Mouse (Mus musculus) megakaryocyte, adult 5-6 weeks (primary cell): ENCODE results near the gene Pdk4. TPM values are rescaled to one million over a fixed set of nuclear protein-coding genes. Genes with fewer than 3 reads are reported as not detected.

ENCODE experiments used
- ATAC-seq: 2 replicates; pipeline ENCODE4 v1.8.0; 2016; ENCODE audit warnings: mild to moderate bottlenecking, inconsistent platforms; ENCODE audit not compliant: poor library complexity, severe bottlenecking
- total RNA-seq, 2 experiments: library from RNA; stranded (forward) in 1 of 2; stranded (reverse) in 1 of 2; fragments of 153-499, 151-499 nt in 1 of 2; fragments of 221-1000, 200-1000 nt in 1 of 2; gene quantifications; 2 replicates each; pipeline versions ENCODE4 v1.2.3 to v1.2.4; 2015 to 2017

The Pdk4 gene
- not detected in 2 replicates for total RNA-seq (2015)
- not detected in 2 replicates for total RNA-seq (2017)

- no peak for ATAC-seq
Observed at GRCm38 (mm10) chr6:5495961-5496853, at the start of gene Pdk4. TSS of gene Pdk4 (minus strand) at chr6:5496309.

- no peak for ATAC-seq
Observed at GRCm38 (mm10) chr6:5537855-5538365, 41.8 kb upstream of the Pdk4 start.

- ATAC-seq: no peak
Observed at GRCm38 (mm10) chr6:5535754-5536153, 39.6 kb upstream of the Pdk4 start.

- no peak for ATAC-seq
Observed at GRCm38 (mm10) chr6:5517091-5517490, 21.0 kb upstream of the Pdk4 start.

GRCm38 (mm10) chr6:5509757-5510156, 13.6 kb upstream of the Pdk4 start:
- no peak for ATAC-seq

GRCm38 (mm10) chr6:5509303-5509702, 13.2 kb upstream of the Pdk4 start:
- ATAC-seq: no peak

GRCm38 (mm10) chr6:5507821-5508220, 11.7 kb upstream of the Pdk4 start:
- ATAC-seq: no peak

GRCm38 (mm10) chr6:5506271-5506670, 10.2 kb upstream of the Pdk4 start:
- no peak for ATAC-seq

- no peak for ATAC-seq
Observed at GRCm38 (mm10) chr6:5502810-5503209, 6.7 kb upstream of the Pdk4 start.

- no peak for ATAC-seq
Observed at GRCm38 (mm10) chr6:5501551-5501950, 5.4 kb upstream of the Pdk4 start.

- no peak for ATAC-seq
Observed at GRCm38 (mm10) chr6:5498740-5499139, 2.6 kb upstream of the Pdk4 start.

GRCm38 (mm10) chr6:5496854-5497235, 736 bp upstream of the Pdk4 start:
- ATAC-seq: no peak

- no peak for ATAC-seq
Observed at GRCm38 (mm10) chr6:5485028-5485427, 11.1 kb downstream of the Pdk4 start.

- ATAC-seq: no peak
Observed at GRCm38 (mm10) chr6:5482270-5482783, 13.8 kb downstream of the Pdk4 start.

GRCm38 (mm10) chr6:5481066-5481465, 15.0 kb downstream of the Pdk4 start:
- no peak for ATAC-seq

GRCm38 (mm10) chr6:5474021-5474420, 22.1 kb downstream of the Pdk4 start:
- ATAC-seq: no peak

GRCm38 (mm10) chr6:5472692-5473091, 23.4 kb downstream of the Pdk4 start:
- ATAC-seq: no peak

GRCm38 (mm10) chr6:5470480-5471318, 25.4 kb downstream of the Pdk4 start:
- ATAC-seq: no peak

GRCm38 (mm10) chr6:5455836-5456235, 40.3 kb downstream of the Pdk4 start:
- no peak for ATAC-seq

GRCm38 (mm10) chr6:5449878-5450277, 46.2 kb downstream of the Pdk4 start:
- no peak for ATAC-seq

- no peak for ATAC-seq
Observed at GRCm38 (mm10) chr6:5448396-5448795, 47.7 kb downstream of the Pdk4 start.
